Mouse (Mus musculus): ENCODE measurements around the gene Prrt4. TPM values are rescaled to one million over a fixed set of nuclear protein-coding genes. Genes with fewer than 3 reads are reported as not detected.

The Prrt4 gene
- polyA plus RNA-seq, 1 experiment from 2014 or later: 1.6 TPM

DNA sequence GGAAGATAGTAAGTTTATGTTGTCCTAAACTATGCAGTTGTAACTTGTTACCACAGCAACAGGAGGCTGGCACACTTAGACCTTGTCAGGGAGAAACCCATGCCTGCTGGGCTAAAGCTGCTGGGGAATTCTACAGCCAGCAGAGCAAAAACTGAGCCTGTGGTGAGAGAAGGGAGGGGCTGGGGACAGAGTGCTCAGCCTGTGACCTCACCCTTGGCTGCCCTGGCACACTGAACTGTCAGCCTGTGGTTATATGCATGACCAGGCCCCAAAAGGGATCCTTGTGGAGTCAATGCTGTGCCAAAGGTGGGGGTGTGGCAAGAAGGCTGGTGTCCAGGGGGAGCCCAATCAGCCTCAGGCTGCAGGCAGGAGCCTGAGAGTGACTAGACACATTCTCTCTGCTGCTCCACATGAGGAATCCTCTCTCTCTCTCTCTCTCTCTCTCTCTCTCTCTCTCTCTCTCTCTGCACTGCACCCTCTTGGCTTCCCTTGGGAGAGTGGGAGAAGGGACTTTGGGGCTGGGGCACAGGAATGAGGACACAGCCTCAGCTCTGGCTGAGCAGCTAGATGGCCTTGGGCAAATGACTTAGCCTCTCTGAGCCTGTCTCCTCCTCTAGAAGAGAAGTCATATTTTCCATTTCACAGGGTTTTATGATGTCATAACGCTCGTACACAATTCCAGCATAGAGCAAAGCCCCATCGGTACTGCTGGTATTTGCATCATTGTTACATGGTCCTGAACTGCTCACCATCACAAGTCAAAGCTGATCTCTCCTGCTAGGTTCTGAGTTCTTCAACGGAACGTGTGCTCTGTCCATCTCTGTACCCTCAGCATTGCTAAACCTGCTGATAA, 16.7 kb upstream of the Prrt4 start:
- no peak overlapping the region for H3K9ac ChIP-seq (replicated peaks)
- peaks cover 22% of the 10 kb centered on the region; the same call in 1 of the 2 replicates for H3K4me1 ChIP-seq
- H3K4me3 ChIP-seq: no peak overlapping the region
- 78% methylated on average over 5 of the region's 5 CpGs for WGBS
- H3K4me2 ChIP-seq (replicated peaks): no peak overlapping the region
- H3K27me3 ChIP-seq: peaks cover 48% of the 10 kb centered on the region
- H3K27ac ChIP-seq (replicated peaks): no peak overlapping the region
- no peak for ATAC-seq (ENCODE audit: low FRiP score, low read depth)
- no peaks in the 10 kb centered on the region for H3K9me3 ChIP-seq
- peaks cover 9% of the 10 kb centered on the region for H3K36me3 ChIP-seq

DNA sequence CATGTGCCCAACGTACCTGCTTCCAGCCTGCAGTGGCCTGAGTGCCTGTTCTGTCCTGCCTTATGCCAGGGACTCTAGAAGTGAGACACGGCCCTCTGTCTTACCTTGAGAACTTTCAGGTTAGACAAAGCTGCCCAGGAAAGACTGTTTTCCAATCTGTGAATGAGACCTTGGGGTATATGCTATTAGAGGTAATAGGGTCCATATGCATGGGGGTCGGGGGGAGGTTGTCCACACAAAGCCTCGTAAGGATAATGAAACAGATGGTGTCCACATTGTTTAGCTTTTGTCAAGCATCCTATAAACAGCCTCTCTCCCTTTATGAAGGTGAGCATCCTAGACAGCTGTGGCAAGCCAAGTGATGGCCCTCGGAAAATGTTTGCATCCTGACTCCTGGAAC, 15.8 kb upstream of the Prrt4 start:
- 78% methylated on average over 5 of the region's 5 CpGs for WGBS
- H3K27ac ChIP-seq (replicated peaks): no peak overlapping the region
- no peak overlapping the region for H3K9ac ChIP-seq (replicated peaks)
- peaks cover 22% of the 10 kb centered on the region; the same call in 1 of the 2 replicates for H3K4me1 ChIP-seq
- no peak overlapping the region for H3K4me3 ChIP-seq
- no peak overlapping the region for H3K4me2 ChIP-seq (replicated peaks)
- peaks cover 47% of the 10 kb centered on the region for H3K27me3 ChIP-seq
- no peak for ATAC-seq (ENCODE audit: low FRiP score, low read depth)
- 0 out of 2 replicates have a peak, but pooled peaks cover under 1% of the 10 kb centered on the region for H3K36me3 ChIP-seq
- H3K9me3 ChIP-seq: no peaks in the 10 kb centered on the region

DNA sequence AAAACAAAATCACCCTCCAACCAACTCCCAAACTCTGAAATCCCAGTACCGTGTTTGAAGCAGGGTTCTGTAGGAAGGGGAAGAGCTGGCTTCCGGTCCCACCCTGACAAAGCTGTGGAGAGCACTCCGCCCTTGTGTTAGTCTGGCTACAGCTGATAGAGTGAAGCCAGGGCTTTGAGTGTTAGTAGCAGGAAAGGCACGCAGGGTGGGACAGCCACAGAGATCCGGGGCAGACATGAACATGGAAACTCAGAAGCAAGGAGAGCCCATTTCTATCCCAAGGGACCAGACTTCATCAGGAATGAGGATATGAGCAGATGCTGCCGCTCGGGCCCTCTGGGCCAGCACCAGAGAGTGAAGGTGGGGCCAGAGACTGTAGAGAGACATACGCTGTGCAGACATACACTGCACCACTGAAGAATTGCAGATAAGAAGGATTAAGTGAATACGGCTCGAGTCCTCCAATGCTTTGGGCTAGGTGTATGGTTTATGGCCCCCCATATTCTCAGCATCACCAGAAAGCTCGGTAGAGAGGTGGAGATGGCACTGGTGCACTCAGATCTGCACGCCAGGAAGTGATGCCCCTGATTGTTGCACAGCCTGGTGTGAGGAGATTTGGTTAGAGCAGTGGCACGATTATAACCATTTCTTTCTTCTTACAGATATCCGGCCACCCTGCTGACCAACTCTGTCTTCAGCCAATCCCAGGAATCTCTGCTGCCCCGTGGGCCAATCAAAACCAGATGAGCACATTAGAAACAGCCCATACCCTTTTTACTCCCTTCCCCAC, 14.8 kb upstream of the Prrt4 start:
- no peak for ATAC-seq (ENCODE audit: low FRiP score, low read depth)
- Histone ChIP-seq H3K4me2 (replicated peaks) (no peak overlapping the region), H3K9me3 (no peaks in the 10 kb centered on the region), H3K9ac (replicated peaks) (no peak overlapping the region), H3K27ac (replicated peaks) (no peak overlapping the region), H3K4me3 (no peak overlapping the region), H3K4me1 (peaks cover 21% of the 10 kb centered on the region; the same call in 1 of the 2 replicates), H3K36me3 (no peaks in the 10 kb centered on the region), H3K27me3 (peaks cover 37% of the 10 kb centered on the region)
- 74% methylated on average over 15 of the region's 15 CpGs for WGBS

DNA sequence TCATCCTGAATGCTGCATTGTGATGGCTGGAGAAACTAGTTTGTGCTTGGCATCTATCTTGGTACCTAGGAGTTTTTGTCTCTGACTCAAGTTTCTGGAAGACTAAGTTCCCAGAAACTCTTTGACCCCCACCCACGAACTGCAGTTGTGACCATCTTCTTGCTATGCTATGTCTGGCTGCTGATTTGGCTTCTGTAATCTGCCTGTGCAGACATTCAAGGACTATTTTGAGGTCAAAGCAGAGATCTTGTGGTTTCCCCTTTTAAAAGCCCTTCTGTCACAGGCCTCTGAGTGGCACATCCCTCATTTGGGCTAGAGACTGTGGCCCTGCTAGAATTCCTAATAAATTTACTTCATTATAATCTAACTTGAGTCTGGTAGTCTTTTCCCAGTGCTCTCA, 8.6 kb upstream of the Prrt4 start:
- H3K4me2 ChIP-seq (replicated peaks): no peak overlapping the region
- no peak overlapping the region for H3K4me3 ChIP-seq
- no peak overlapping the region for H3K27ac ChIP-seq (replicated peaks)
- no peak for ATAC-seq (ENCODE audit: low FRiP score, low read depth)
- no peaks in the 10 kb centered on the region for H3K9me3 ChIP-seq
- H3K4me1 ChIP-seq: peaks cover 7% of the 10 kb centered on the region; the same call in 1 of the 2 replicates
- peaks cover 23% of the 10 kb centered on the region for H3K27me3 ChIP-seq
- WGBS: 81% methylated on average over 1 of the region's 1 CpGs
- no peaks in the 10 kb centered on the region for H3K36me3 ChIP-seq
- no peak overlapping the region for H3K9ac ChIP-seq (replicated peaks)

DNA sequence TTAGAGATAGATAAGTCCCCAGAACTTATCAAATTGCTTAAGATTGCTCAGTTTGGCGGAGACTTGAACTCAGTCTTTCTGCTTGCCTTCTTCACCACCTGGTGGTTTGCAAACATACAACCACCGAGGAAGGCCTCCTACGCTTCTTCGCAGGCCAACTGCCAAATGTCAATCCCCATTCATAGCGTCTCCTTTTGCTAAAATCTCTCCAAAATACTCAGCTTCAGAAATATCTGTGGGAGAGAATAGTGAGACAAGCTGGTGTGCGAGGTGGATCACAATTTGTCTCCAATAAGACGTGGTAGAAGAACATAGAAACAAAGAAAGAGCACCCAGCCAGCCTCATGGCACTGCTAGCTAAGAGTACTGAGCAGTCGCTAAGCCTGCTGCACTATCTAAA, 459 bp upstream of the Prrt4 start:
- Histone ChIP-seq H3K4me1 (peaks cover 18% of the 10 kb centered on the region), H3K9me3 (no peaks in the 10 kb centered on the region), H3K27me3 (peaks cover 55% of the 10 kb centered on the region), H3K4me3 (peak overlapping the region; percentile 65), H3K4me2 (replicated peaks) (peak overlapping the region; percentile 90), H3K27ac (replicated peaks) (0 out of 2 replicates have a peak overlapping the region, but pooled peaks have one; percentile 81), H3K9ac (replicated peaks) (peak overlapping the region; percentile 83; the same call in 1 of the 2 replicates), H3K36me3 (no peaks in the 10 kb centered on the region)
- ATAC-seq (ENCODE audit: low FRiP score, low read depth): no peak
- WGBS: 50% methylated on average over 8 of the region's 8 CpGs

DNA sequence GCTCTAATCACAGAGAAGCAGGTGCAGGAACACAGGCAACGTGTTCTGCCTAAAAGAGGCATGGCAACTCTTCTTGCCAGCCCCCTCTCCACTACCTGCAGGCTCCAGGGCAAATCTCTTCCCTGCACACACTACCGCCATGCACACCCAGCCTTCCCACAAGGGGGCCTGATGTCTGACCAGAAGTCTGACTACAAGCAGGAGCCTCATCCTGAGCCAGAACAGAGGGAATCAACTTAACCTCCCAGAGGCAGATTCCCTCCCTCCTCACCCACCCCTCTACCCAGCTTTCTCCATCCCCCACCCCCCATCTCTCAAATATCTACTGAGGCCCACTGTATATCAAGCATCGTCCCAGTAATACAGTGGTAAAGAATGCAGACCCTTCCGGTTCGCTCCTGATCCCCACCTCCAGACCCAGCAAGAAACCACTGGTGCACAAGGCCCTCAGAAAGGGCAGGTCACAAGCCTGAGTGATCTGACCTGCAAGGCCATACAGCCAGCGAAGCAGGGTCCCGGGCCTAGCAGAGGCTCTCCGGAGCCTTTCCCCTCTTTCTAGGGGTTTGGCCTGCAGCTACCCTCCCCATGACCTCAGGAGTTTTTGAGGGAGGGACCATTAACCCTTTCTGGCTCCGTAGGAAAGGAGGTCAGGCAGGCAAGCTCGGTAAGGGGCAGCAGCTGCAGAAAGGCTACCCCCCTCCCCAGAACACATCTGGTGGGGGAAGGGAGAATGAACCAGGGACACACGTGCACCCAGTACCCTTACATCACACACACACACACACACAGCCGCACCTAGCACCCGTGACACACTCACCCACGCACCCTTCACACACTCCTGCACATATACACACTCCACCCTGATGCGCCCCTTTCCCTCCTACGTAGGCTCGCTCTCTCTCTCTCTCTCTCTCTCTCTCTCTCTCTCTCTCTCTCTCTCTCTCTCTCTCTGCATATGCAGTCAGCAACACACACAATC, 1.2 kb downstream of the Prrt4 start:
- Histone ChIP-seq H3K4me1 (peaks cover 18% of the 10 kb centered on the region), H3K4me3 (peak overlapping the region; percentile 65), H3K27me3 (peaks cover 71% of the 10 kb centered on the region), H3K36me3 (no peaks in the 10 kb centered on the region), H3K4me2 (replicated peaks) (peak overlapping the region; percentile 90), H3K9me3 (no peaks in the 10 kb centered on the region), H3K9ac (replicated peaks) (peak overlapping the region; percentile 83), H3K27ac (replicated peaks) (peak overlapping the region; percentile 81; the same call in 1 of the 2 replicates)
- 12% methylated on average over 17 of the region's 17 CpGs for WGBS
- no peak; the same call in 1 of the 2 replicates for ATAC-seq (ENCODE audit: low FRiP score, low read depth)

DNA sequence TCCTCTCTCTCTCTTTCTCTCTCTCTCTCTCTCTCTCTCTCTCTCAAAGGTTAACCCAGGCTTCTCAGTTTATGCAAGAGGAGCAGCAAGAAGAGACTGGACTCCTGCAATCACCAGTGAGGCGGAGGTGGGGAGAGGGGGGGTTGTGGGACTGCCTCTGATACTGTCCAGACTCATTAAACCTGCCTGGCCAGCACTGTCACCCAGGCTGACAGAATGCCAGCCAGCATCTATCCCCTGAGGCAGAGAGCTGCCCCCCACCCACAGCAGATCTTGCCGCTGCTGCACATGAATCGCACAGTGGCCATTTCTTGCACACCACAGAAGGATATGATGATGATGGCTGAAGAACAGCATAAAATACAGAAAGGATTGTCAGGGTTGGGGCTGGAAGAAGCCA, 4.3 kb downstream of the Prrt4 start:
- Histone ChIP-seq H3K27me3 (peaks cover 92% of the 10 kb centered on the region), H3K27ac (replicated peaks) (no peak overlapping the region), H3K36me3 (no peaks in the 10 kb centered on the region), H3K4me2 (replicated peaks) (no peak overlapping the region), H3K4me1 (peaks cover 32% of the 10 kb centered on the region), H3K9ac (replicated peaks) (no peak overlapping the region; the same call in 1 of the 2 replicates), H3K9me3 (no peaks in the 10 kb centered on the region), H3K4me3 (no peak overlapping the region)
- 88% methylated on average over 3 of the region's 3 CpGs for WGBS
- ATAC-seq (ENCODE audit: low FRiP score, low read depth): no peak

DNA sequence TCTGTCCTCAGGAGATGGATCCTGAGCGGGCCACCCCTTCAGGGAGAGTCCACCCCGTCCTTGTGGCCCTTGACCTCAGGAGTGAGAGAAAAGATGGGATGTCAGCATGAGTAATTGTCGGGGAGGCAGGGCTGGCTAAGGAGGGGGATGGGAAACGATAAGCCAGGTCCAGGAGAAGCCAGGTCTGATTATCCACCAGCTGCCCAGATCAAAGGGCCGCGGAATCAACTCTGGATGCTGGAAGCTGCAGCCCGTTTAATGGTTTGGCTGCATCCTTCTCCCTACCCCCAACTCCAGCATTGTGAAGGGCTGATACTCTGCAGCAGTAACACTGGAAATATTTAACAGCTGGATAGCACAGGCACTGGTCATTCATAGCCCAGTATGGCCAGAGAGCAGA, 5.0 kb downstream of the Prrt4 start:
- ATAC-seq (ENCODE audit: low FRiP score, low read depth): no peak
- no peak overlapping the region for H3K4me3 ChIP-seq

DNA sequence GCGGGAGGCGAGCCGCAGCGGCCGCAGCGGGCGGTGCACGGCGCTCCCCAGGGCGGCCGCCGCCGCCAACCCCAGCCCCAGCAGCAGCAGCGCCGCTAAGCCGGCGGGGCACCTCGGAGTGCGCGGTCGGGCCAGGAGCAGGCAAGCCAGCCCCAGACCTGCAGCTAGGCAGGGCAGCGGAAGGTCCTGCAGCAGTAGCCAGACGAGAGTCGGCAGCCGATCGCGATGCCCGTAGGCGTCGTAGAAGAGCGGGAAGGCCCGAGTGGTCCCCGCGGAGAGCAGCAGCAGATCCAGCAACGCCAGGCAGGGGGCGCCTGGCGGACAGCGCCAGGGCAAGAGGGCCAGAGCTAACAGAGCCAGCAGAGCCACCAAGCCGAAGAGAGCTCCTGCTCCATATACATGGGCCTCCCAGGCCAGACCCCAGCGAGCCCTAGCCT, 8.4 kb downstream of the Prrt4 start:
- peak; percentile 83 for ATAC-seq (ENCODE audit: low FRiP score, low read depth)
- Histone ChIP-seq H3K27me3 (peaks cover 87% of the 10 kb centered on the region), H3K4me2 (replicated peaks) (peak overlapping the region; percentile 99), H3K9me3 (no peaks in the 10 kb centered on the region), H3K4me3 (peak overlapping the region; percentile 54), H3K27ac (replicated peaks) (no peak overlapping the region), H3K36me3 (no peaks in the 10 kb centered on the region), H3K4me1 (peaks cover 18% of the 10 kb centered on the region), H3K9ac (replicated peaks) (peak overlapping the region; percentile 69)
- under 1% methylated on average over 40 of the region's 40 CpGs for WGBS

More for the DNA sequence above, 5.0 kb downstream of the Prrt4 start:
- Histone ChIP-seq H3K27ac (replicated peaks) (no peak overlapping the region), H3K27me3 (peaks cover 93% of the 10 kb centered on the region), H3K36me3 (no peaks in the 10 kb centered on the region), H3K4me1 (peaks cover 34% of the 10 kb centered on the region), H3K9ac (replicated peaks) (no peak overlapping the region), H3K9me3 (no peaks in the 10 kb centered on the region), H3K4me2 (replicated peaks) (no peak overlapping the region)
- WGBS: 25% methylated on average over 7 of the region's 7 CpGs

DNA sequence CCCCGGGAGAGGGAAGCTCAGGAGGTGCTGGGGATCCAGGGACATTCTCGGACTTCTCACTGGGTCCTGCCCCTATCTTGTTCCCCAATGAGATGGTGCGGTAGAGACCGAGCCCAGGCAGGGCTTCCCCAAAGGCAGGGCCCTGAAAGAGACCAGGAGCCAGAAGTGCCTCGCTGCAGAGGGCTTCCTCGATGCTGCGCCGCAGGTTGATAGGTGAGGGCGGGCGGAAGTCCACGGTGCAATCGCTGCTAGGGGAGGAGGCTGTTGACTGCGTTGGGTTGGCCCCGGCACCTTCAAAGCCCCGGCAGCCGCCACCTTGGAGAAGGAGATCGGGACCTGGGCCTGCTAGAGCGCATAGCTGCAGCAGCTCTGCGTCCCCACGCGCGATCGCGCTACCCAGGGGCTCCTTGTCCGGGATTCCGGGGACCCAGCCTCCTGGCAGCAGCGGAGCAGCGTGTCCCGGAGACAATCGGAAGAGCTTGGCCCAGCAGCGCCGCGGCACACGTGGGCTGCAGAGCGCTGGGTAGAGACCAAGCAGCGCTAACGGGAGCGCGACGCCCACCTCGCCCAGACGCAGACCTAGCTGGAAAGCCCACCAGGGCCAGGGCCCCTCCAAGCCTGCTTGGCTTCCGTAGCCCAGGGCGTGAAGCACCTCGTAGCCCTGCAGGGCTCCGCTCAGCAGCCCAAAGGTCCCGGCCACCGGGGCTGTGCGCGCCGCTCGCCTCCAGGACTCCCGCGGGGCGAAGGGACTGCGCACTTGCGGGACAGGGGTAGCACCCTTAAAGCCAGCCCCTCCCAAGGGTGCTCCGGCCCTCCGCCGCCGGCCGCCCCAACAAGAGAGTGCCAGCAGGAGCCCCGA, 9.1 kb downstream of the Prrt4 start:
- Histone ChIP-seq H3K36me3 (no peaks in the 10 kb centered on the region), H3K4me3 (peak overlapping the region; percentile 54), H3K27ac (replicated peaks) (no peak overlapping the region), H3K9me3 (no peaks in the 10 kb centered on the region), H3K9ac (replicated peaks) (peak overlapping the region; percentile 69), H3K4me1 (peaks cover 18% of the 10 kb centered on the region), H3K27me3 (peaks cover 81% of the 10 kb centered on the region), H3K4me2 (replicated peaks) (peak overlapping the region; percentile 99)
- ATAC-seq (ENCODE audit: low FRiP score, low read depth): peak; percentile 63
- WGBS: under 1% methylated on average over 63 of the region's 63 CpGs
